Mouse (Mus musculus) embryonic stem cell, embryonic (primary cell): ENCODE data around the gene Vmn1r172.
"Not testable (repeated sequence)": the region's sequence is repeated elsewhere in the genome, so short reads cannot be mapped to it uniquely, and the experiment has no call there.

Source experiments
- CTCF ChIA-PET, 4 experiments: fragments of 300-600 bp in 2 of 4; fragments of 350-600 bp in 2 of 4; sonication (Branson Sonifier 250); formaldehyde crosslinking; loops; one replicate each; lab custom pipeline; 2022; ENCODE audit warnings: inconsistent platforms in 2 of 4; lab: Charles Lee
- POLR2A ChIA-PET, 4 experiments: fragments of 300-600 bp in 2 of 4; fragments of 350-600 bp in 2 of 4; sonication (Branson Sonifier 250); formaldehyde crosslinking; loops; one replicate each; lab custom pipeline; 2022; ENCODE audit warnings: antibody characterized with exemption in 4 of 4, inconsistent platforms in 1 of 4; lab: Charles Lee

Vmn1r172 gene

DNA sequence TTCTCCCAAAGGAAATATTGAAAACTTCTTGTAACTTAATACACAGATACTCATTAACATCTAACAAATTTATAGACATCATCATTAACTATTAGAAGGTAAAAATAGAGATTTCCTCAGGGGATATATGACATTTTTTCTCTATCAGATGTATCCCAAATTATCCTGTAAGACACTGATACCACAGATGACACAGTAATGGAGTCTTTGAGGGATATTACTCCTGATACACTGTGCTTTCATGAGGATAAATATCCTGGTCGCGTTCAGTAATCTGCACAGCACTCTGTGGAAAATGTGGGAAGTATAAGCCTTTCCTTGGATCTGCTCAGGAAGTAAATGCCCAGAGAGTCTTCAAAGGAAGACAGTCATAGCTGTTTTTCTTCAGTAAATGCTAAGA, at the start of gene Vmn1r172:
Vmn1r172 (plus strand) TSS at position 301 of the 400 bp plus-strand sequence.
- POLR2A ChIA-PET: no interaction called here
- CTCF ChIA-PET: no interaction called here

DNA sequence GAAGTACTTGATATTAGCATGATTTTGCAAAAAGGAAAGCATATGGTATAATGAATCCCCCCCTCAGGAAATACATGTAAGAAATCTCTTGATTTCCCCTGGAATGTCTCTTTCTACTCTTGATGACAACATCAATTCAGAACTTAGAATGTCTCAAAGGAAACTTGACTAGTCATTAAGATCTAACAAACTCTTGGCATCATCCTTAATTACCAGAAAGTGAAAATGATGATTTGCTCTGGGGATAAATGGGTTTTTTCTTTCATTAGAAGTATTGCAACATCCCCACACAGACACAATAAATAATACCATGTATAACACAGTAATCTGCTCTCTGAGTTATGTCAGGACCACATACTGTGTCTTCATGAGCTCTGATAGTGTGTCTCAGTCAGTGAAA, 27.7 kb upstream of the Vmn1r172 start, which contains the start of gene Vmn1r171:
Vmn1r171 (plus strand) TSS at position 301 of the 400 bp plus-strand sequence.
- ChIA-PET CTCF (no interaction called here), POLR2A (no interaction called here)

DNA sequence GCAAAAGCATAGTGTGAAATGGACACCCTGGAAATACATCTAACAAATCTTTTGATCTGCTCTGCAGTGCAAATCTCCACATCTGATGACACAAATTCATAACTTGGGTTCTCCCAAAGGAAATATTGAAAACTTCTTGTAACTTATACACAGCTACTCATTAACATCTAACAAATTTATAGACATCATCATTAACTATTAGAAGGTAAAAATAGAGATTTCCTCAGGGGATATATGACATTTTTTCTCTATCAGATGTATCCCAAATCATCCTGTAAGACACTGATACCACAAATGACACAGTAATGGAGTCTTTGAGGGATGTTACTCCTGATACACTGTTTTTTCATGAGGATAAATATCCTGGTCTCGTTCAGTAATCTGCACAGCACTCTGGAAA, 42.3 kb downstream of the Vmn1r172 start, which contains the start of gene Vmn1r173:
Vmn1r173 (plus strand) TSS at position 301 of the 400 bp plus-strand sequence.
- CTCF ChIA-PET, POLR2A ChIA-PET: not testable (repeated sequence)
